Mouse (Mus musculus) hindlimb bud, embryonic 11.5 days (tissue): Measurements from ENCODE around the gene Fam222a.

Experiments
- DNase-seq: peaks from one replicate; pipeline ENCODE4 v3.0.0-alpha.2; 2012; ENCODE audit warnings: low read depth, low spot score; ENCODE audit errors: extremely low spot score

Gene Fam222a

GRCm38 (mm10) chr5:114583046-114583445 lies 15.2 kb downstream of the Fam222a start:
- no peak for DNase-seq

GRCm38 (mm10) chr5:114583490-114584175 lies 15.8 kb downstream of the Fam222a start:
- DNase-seq = no peak

GRCm38 (mm10) chr5:114584293-114585104 lies 16.7 kb downstream of the Fam222a start:
- DNase-seq = no peak

GRCm38 (mm10) chr5:114585682-114586081 lies 17.9 kb downstream of the Fam222a start:
- DNase-seq = no peak

- DNase-seq = peak; percentile 79
Measured at GRCm38 (mm10) chr5:114587908-114588307, 20.1 kb downstream of the Fam222a start.

GRCm38 (mm10) chr5:114588416-114588815 lies 20.6 kb downstream of the Fam222a start:
- DNase-seq = no peak

- no peak for DNase-seq
Measured at GRCm38 (mm10) chr5:114589026-114589425, 21.2 kb downstream of the Fam222a start.

GRCm38 (mm10) chr5:114589454-114589853 lies 21.6 kb downstream of the Fam222a start:
- no peak for DNase-seq

GRCm38 (mm10) chr5:114590043-114590913 lies 22.5 kb downstream of the Fam222a start:
- no peak for DNase-seq

- DNase-seq = no peak
Measured at GRCm38 (mm10) chr5:114591151-114591561, 23.3 kb downstream of the Fam222a start.

- DNase-seq = no peak
Measured at GRCm38 (mm10) chr5:114592463-114593160, 24.8 kb downstream of the Fam222a start.

GRCm38 (mm10) chr5:114593161-114593821 lies 25.5 kb downstream of the Fam222a start:
- no peak for DNase-seq

GRCm38 (mm10) chr5:114593949-114594348 lies 26.1 kb downstream of the Fam222a start:
- DNase-seq = no peak

- no peak for DNase-seq
Measured at GRCm38 (mm10) chr5:114594741-114595241, 27.0 kb downstream of the Fam222a start.

GRCm38 (mm10) chr5:114596604-114597003 lies 28.8 kb downstream of the Fam222a start:
- no peak for DNase-seq

GRCm38 (mm10) chr5:114597222-114597621 lies 29.4 kb downstream of the Fam222a start:
- DNase-seq = no peak

GRCm38 (mm10) chr5:114597652-114598051 lies 29.8 kb downstream of the Fam222a start:
- no peak for DNase-seq

GRCm38 (mm10) chr5:114602012-114602411 lies 34.2 kb downstream of the Fam222a start:
- DNase-seq = no peak

GRCm38 (mm10) chr5:114603975-114604374 lies 36.2 kb downstream of the Fam222a start:
- no peak for DNase-seq

GRCm38 (mm10) chr5:114604781-114605290 lies 37.0 kb downstream of the Fam222a start:
- no peak for DNase-seq
